Mouse (Mus musculus) kidney, postnatal 4 days (tissue): ENCODE data around the gene Dync1h1.

ENCODE experiments used
- DNase-seq, 2 experiments: peaks; one replicate each; pipeline ENCODE4 v3.0.0; 2021; ENCODE audit warnings: mixed read lengths in 2 of 2

The Dync1h1 gene

DNA sequence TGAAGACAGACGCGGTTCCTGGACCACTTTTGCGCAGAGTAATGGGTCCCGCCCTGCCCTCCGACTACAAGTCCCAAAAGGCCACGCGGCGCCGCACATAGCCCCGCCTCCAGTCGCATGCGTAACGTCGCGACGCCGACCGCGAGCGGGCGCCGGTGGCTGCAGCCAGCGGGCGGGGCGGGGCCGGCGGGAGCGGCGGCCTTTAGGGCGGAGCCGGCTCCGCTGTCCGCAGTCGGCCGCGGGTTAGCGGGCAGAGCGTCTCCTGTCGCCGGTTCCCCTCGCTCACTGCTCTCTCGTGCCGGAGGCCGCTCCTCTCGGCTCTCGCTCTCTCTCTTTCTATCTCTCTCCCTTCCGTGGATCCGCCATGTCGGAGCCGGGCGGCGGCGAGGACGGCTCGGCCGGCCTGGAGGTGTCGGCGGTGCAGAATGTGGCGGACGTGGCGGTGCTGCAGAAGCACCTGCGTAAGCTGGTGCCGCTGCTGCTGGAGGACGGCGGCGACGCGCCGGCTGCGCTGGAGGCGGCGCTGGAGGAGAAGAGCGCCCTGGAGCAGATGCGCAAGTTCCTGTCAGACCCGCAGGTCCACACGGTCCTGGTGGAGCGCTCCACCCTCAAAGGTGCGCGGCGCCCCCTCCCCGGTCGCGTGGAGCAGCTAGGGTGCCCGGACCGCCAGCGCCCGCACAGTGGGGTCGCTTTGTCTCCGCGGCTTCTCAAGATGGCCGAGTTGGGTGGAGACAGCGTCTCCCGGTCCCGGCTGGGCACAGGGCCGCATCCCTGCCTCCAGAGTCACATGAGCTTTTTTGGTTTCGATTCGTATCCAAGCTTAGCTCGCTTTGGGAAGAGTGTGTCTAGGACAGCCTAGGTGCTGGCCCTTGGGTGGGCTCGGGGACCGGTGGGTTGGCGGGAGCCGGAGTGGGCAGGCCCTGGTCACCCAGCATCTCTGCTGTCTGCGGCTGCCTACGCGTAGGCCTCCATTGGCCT, at the start of gene Dync1h1:
Dync1h1 (plus strand) TSS at position 212 of the 978 bp plus-strand sequence.
- peak; percentile 96 to 97 for DNase-seq

DNA sequence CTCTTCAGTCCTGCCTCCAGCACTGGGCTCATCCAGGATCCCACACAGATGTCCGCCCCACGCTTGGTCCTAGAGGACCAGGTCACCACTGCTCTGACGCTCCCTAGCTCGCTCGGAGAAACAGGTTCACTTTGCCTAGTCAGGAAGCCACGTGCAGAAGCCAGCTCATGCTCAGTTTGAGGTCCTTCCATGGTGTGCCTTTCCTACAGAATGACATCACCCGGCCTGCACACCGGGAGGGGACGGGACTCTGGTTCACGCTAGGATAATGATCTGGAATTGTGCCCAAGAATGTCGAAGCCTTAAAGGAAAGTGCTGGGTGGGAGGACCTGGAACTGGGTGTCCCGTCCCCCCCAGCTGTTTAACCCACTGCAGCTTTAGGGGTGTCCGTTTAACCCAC, 49.1 kb upstream of the Dync1h1 start:
- DNase-seq: no peak

DNA sequence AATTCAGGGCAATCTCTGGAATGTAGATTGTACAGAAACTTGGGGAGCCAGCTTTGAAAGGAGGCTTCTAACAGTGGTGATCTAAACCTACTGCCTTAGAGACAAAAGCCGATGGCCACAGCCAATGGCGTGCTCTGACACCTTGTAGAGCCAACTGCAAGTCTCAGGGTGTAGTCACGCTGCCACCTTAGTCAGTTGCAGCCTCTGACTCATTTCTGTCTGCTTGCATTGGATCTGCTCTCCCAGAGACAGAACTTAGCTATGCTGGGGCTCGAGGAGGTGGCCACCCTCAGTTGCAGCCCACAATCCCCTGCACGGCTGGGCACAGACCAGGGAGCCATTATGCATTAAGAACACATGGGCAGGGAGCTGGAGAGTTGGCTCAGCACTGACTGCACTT, 47.9 kb upstream of the Dync1h1 start:
- DNase-seq: no peak

DNA sequence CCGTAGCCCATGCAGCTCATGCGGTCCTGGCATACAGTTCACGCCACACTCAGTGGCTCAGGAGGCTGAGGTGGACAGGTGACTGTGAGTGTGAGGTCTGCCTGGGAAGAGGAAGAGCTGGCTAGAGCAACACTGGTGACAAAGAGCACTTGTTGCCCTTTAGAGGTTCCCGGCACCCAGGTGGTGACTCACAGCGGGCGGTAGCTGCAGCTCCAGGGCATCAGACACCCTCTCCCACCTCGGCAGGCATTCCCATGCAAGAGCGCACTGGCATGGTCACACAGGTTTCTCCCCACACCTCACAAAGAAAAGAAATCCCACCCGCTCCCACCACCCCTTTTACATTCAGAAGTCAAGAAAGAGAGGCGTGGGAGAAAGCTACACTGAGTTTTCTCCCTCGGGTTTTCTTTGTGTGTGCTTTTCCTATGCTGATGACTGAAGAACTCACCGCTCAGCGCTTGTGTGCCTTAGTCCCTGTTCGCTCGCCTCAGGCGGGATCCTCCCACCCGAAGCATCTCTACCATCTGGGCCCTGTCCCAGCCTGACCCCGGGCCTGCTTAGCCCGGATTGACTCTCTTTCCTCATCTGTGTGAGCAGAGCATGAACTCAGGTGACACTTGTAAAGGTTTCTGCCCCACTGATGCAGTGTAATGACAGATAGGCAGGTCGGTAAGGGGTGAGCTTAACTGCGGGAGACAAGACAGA, 45.6 kb upstream of the Dync1h1 start:
- DNase-seq: no peak

DNA sequence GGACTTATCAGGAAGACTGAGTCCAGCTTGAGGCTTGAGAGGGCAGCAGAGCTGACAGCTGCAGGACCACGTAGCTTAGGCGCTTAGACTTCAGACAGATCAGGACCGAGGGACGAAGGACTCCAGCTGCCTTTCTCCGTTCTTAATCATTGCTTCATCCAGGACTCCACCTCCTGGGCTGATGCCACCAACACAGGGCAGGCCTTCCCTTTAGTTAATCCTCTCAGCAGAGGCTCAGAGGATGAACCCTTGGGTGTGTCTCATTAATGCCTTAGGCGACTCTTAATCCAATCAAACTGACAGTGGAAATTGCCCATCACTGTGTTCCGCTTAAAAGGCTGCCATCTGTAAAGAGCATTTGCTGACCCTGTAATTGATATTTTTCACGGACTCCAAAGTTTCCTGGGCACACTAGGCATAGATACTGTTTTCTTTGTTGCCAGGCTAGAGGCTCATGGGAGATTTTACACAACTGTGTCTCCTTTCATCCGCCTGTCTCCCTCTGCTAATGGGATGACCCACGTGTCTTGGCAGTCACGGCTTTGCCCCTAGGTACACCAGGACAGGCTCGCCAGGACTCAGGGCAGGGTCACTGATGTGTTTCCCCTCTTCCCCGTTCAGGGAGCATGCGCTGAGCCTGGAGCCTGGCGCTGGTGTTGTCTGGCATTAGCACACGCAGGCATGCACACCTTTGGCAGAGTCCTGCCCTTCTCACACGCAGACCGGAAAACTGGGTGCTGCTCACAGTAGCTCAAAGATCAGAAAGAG, 44.2 kb upstream of the Dync1h1 start:
- DNase-seq: peak in 1 of 2 experiments; percentile 28

DNA sequence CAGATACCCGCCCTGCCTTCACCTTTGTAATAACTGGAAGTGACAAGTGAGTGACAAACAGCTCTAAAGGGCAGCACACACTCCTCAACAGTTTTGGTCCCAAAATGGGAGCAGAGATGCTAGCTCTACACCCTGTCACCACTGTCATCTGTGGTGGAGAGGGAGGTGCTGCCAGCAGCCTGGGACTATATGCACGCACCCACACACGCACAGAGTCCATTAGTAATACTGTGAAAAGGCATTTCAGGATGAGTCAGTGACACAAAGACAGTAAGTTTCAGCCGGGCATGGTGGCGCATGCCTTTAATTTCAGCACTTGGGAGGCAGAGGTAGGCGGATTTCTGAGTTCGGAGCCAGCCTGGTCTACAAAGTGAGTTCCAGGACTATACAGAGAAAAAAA, 43.1 kb upstream of the Dync1h1 start:
- DNase-seq: no peak

DNA sequence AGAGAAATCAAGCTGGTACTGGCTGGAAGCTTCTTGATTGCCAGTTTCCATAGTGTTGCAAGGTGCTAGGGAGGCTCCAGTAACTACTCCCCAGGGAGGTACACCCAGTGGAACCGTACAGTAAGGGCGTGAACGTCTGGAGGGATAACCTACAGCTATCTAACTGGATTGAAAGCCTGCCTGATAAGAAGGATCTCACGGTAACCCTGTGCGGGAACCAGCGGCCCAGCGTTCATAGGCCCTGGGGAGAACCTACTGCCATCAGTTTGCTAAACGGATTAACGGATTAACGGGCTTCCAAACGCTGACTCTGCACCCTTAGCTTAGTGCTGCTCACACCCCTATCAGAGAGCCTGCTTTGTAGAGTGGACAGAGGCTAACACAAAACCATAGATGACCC, 37.9 kb upstream of the Dync1h1 start:
- DNase-seq: no peak

DNA sequence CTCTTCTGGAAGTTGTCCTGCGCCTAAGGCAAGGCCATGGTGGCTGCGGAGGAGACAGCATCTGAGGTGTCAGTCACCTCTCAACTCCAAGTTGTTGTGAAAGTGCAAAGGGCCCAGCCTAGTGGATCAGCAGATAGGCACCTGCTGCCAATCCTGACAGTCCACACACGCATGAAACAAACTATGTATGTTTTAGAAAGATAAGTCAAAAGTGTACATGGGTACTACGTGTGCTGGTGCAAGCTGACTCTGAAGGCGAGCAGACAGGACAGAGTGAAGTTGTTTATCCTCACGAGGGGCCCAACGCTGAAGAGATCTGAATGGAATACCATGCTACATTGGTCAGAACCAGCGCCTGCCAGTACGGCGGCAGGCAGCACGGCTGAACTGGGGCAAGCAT, 36.4 kb upstream of the Dync1h1 start:
- no peak for DNase-seq

DNA sequence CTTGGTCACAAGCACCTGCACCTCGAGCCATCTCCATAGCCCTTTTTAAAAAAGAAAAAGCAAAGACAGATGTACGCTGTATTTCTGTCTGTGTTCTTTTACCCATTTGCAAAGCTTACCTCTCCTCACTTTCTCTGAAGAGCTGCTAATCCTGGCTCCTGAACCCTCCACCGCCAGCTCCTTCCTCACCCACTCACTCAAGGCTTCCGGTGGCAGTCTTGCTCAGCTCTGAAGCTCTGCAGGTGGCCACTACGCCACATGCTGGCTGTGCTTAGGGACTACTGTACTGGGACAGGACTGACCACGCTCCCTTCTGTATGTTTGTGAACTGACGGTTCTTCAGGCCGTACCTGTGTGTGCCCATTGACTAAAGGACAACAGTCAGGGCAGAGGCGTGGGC, 34.9 kb upstream of the Dync1h1 start:
- DNase-seq: no peak

DNA sequence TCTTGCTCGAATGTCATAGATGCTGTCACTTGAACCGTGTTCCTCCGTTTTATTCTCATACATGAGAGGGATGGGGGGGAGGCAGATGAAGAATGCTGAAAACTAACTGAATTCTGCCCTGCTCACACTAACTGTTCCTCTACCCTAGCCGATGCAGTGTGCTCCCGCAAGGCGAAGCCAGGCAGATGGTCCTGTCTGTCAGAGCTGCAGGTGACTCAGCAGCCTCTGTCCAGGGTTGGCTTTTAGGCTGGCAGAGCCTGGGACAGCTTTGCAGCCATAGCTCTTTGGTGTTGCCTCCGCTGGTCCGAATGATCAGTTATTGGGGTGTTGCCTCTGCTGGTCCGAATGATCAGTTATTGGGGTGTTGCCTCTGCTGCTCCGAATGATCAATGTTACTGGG, 30.2 kb upstream of the Dync1h1 start:
- no peak for DNase-seq

DNA sequence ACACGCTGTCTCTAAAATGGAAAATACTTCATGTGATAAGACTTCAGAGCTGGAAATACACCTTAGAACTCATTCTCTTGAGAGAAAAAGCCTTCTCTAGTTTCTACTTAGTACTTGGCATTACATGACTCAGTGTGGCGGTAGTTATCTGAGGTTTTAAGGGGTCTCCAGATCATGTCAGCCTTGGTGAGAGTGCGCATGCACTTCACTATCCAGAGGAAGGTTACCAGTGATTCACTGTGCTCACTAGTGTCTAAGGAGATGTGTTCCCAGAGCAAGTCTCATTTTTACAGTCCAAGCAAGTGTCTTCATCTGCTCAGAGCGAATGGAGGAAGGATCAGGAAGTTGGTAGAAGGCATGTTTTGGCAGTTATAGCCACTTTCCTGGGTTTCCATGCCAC, 28.9 kb upstream of the Dync1h1 start:
- DNase-seq: no peak

DNA sequence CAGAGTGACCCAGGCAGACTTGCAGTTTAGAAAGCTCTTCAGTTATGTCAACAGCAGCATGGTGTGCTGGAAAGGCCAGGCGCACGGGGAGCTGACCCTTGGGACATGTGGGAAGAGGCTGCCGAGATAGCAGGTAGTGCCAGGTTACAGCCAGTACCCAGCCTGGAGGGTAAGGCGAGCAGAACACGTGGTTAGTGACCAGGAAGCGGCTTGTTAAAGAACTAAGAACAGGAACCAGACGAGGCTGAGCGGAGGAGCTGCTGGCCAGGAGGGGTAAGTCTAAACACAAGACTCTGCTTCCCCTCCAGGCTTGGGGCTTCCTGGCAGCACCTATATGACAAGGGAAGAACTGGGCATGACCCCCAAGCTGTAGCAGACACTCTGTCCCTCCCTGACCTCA, 27.6 kb upstream of the Dync1h1 start:
- no peak for DNase-seq

DNA sequence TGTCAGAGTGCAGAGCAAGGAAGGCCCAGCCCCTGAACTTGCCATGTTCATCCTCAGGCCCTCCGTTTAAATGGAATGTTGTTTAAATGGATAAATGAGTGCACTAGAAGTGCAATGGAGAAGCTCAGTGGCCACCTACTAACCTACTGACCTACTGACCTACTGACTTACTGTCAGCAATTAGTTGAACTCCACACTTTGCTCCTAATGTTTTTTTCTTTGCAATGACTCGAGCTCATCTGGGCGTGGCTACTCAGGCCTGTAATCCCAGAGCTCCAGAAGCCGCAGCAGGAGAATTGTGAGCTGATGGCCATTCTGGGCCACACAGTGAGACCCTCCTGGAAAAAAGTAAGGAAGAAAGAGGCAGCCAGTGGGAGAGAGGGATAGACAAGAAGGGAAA, 25.3 kb upstream of the Dync1h1 start:
- DNase-seq: no peak

DNA sequence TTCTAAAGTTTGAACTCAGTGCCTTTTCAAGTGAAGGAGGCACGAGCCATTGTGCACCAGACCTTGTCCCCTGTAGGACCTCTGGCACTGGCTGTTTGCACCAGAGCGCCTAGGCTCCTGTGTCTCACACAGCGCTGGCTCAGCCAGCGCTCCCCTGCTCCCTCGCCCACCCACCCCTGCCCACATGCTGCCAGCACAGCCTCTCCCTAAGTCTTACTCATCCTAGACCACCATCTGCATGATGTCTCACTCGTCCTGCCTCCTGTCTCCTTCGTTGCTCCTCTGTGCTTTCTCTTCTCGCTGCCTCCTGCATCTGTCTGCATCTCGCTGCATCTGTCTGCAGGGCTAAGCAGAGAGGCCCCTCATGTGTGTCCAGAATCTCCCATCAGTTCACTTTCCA, 22.9 kb upstream of the Dync1h1 start:
- DNase-seq: no peak

DNA sequence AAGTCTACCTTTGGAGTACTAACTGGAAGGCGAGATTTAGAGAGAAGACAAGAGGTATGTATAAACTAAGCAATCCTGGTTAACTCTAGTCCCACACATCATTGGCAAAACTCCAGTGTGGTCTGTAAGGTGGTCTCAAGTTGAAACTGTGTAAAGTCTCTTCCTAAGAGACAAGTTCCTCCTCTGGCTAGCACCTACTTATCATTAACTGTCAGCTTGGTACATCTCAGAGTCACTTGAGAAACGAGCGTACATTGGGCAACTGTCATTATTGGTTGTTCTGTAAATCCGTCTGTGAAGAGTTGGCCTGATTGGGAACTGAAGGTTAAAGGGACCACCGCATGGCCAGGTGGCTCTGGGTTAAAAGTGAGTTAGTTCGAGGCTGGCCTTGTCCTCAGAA, 12.6 kb upstream of the Dync1h1 start:
- no peak for DNase-seq

DNA sequence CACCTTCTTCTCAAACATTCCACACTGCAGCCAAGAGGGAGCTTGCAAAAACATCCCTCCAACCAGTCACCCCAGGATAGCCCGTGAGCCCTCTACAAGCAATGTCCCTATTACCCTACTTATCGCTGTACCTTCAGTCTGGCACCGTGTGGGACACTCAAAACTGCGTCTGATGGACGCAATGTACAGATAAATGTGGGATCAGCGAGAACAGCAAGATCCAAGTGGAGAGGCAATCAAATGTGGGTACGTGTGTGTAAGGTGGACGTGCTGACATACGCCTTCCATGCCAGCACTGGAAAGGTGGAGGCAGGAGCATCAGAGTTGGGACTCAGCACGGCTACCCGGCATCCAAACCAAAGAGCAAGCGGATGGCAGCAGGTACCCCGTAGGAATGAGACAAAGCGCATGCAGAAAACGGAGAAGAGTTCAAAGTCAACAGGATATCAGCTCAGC, 10.4 kb upstream of the Dync1h1 start:
- DNase-seq: no peak

DNA sequence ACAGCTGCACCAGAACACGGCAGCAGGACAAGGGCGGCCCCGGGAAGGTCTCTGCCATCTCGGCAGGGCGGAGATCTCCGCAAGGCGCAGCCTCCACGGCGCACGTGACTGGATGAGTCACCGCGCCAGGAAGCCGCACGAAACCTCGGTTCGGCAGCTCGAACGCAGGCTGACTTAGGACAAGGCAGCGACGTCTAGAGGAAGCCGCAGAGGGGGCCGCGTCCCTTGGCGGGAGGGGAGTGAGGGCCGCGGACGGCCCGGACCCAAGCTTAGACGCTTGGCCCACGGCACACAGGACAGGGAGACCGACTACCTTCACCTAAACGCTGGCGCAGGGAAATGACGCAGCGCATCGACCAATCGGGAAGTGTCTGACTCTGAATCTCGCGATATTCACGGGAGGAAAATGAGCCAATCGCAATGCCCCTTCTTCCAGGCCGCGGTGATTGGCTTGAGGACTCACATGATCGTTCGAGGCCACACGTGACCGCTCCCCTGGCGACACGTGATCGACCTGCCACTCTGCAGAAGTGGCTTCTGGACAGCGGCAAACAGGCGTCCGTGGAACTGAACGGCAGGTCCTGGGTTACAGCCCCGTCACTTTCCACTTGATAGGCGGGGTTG, 9.9 kb upstream of the Dync1h1 start:
- DNase-seq: peak; percentile 98 to 99

DNA sequence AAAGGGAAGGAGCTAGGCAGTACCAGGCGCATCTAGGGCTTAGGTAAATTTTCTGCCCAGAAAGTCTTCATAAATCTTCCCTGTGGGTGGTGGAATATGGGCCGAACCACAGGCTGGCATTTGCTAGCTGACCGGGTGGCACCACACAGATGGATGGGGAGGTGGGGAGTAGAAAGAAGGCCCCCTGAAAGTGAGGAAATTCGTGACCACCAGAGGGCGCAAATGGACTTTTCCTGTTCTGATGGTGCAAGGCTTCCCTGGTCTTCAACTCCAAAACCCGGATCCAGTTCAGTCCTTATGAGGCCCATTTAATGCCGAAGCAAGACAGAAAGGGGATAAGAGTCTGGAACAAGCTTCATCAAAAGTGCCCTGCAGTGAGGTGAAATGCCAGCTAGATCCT, 2.7 kb upstream of the Dync1h1 start:
- DNase-seq: peak; percentile 83 to 85

DNA sequence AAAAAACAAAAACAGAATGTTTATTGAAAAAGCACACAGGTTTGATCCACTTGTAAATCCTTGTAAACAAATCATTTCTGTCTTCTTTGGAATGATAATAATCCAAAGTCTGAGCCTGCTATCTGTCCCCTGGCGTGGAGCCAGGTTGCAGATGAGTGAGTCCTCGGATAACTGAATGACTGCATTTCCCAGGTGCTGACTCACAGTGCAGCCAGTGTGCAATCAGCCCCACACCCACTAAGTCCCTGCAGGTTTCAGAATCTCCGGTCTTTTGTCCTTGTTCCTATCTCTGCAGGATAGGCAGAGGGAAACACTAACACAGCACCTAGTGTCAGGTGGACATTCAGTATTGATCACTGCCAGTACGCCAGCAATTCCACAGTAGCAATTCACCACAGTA, 1.5 kb upstream of the Dync1h1 start:
- DNase-seq: no peak

DNA sequence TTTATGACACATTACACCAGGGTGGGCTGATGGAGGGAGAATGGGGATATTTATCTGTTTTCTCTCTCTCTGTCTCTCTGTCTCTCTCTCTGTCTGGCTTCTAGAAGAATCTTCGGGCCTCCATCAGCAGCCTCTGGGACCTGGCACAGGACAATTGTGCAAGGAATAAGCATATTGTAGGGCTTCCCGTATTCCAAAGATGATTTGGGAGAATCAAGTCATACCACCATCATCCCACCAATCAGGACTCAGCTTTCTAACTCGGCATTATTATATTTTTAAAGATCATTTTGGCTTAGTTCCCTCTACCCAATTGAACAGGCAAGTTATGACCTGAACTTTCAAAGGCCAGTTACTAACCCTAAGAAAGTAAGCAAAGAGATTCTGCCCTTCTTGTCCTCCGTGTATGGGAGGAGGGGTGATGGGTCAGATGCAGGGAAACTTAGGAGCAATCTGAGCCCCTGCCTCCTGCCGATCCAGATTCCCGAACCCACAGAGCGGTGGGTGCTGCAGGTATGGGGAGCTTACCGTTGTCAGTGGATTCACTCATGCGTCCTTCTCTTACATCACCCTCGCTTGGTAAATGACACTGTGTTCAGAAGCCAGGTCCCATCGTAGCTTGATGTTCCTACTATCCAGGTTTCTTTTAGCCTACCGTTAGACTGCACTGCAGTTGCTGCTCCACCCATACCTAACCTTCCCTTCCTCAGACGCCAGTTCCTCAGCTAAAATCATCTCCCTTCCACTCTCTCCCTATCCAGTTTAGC, 844 bp upstream of the Dync1h1 start:
- no peak for DNase-seq

DNA sequence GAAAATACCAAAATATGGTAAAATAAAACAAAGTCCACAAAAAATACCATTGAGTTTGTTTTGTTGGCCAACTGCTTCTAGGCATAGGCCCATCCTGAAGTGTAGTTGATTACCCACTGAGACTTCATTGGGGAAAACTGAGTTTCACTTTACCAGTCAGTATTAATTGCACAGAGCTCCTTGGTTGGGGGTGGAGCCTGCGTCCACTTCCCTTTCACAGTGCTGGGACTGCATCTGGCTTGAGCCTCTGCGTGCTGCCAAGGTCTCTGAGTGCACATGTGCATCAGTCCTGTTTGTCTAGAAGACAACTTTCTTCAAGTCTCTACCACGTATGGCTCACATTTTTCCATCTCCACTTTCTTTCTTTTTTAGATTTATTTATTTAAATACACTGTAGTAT, 4.9 kb downstream of the Dync1h1 start:
- DNase-seq: peak in 1 of 2 experiments; percentile 15

DNA sequence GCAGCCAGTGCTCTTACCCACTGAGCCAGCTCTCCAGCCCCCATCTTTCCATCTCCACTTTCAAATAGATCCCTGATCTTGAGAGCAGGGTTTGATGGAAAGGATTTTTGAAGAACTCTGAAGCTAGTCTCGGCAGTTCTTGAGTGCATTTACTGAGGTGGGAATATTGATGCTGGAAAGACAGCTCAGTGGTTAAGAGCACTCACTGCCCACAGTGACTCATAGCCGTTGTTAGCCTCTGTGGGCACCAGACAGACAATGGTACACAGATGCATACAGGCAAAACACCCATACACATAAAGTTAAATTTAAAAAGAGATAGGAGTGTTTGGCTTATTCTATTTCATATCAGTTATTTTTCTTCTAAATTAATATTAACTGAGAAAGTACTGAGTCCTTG, 5.4 kb downstream of the Dync1h1 start:
- no peak for DNase-seq
